Mouse (Mus musculus) CH12.LX (cell line): ENCODE measurements around the gene Pus10. TPM values are rescaled to one million over a fixed set of nuclear protein-coding genes. Genes with fewer than 3 reads are reported as not detected.

Source experiments
- DNase-seq: peaks from one replicate; pipeline ENCODE4 v3.0.0-alpha.2; 2013; ENCODE audit errors: extremely low read depth
- H3K27ac ChIP-seq: 2 replicates; pipeline ENCODE4 v1.5.1; 2012; ENCODE audit warnings: low read depth, mild to moderate bottlenecking, control low read depth, moderate library complexity; ENCODE audit not compliant: insufficient read depth
- H3K27me3 ChIP-seq: replicated peaks from 2 replicates; pipeline ENCODE3; 2012; ENCODE audit warnings: inconsistent platforms
- H3K36me3 ChIP-seq, 2 experiments: replicated peaks in 1 of 2; 2 replicates each; pipeline versions ENCODE3 to v1.6.1; 2012; ENCODE audit warnings: inconsistent platforms in 1 of 2, low read length in 1 of 2, mild to moderate bottlenecking in 1 of 2, mixed read lengths in 1 of 2, moderate library complexity in 1 of 2; ENCODE audit not compliant: control insufficient read depth in 1 of 2, insufficient read depth in 1 of 2
- H3K4me1 ChIP-seq, 2 experiments: 2 replicates each; pipeline ENCODE4 v1.6.1; 2012; ENCODE audit warnings: inconsistent platforms in 1 of 2, moderate library complexity in 1 of 2; ENCODE audit not compliant: insufficient read depth in 2 of 2, control insufficient read depth in 1 of 2
- H3K4me2 ChIP-seq: 2 replicates; pipeline ENCODE4 v1.6.1; 2012; ENCODE audit warnings: low read depth, mild to moderate bottlenecking, control low read depth; ENCODE audit not compliant: poor library complexity, insufficient read depth, severe bottlenecking
- H3K4me3 ChIP-seq, 3 experiments: fragments of 150-350 bp in 1 of 3; sonication (generic) in 1 of 3; replicated peaks in 1 of 3; 2 replicates each; pipeline versions ENCODE3 to v1.5.1; 2011 to 2012; ENCODE audit warnings: low read depth in 2 of 3, low read length in 2 of 3, mild to moderate bottlenecking in 2 of 3, moderate library complexity in 2 of 3, control low read depth in 1 of 3, improper control_type of control experiment in 1 of 3, inconsistent platforms in 1 of 3, mixed read lengths in 1 of 3; ENCODE audit not compliant: poor library complexity in 1 of 3
- H3K79me2 ChIP-seq: replicated peaks from 2 replicates; pipeline ENCODE4 v1.6.1; 2012; ENCODE audit warnings: mild to moderate bottlenecking, moderate library complexity; ENCODE audit not compliant: control insufficient read depth, poor library complexity, insufficient read depth, severe bottlenecking; ENCODE audit errors: extremely low read depth
- H3K9ac ChIP-seq: 2 replicates; pipeline ENCODE4 v1.6.1; 2012; ENCODE audit warnings: low read depth, mild to moderate bottlenecking, control low read depth, moderate library complexity; ENCODE audit not compliant: insufficient read depth
- H3K9me3 ChIP-seq: replicated peaks from 2 replicates; pipeline ENCODE3; 2012; ENCODE audit warnings: low read length, inconsistent platforms, mixed read lengths
- BHLHE40 ChIP-seq: IDR thresholded peaks from 2 replicates; pipeline ENCODE4 v1.6.1; 2011; ENCODE audit warnings: mild to moderate bottlenecking, low read depth, low read length, improper control_type of control experiment
- CHD1 ChIP-seq: IDR thresholded peaks from 2 replicates; pipeline ENCODE4 v1.6.1; 2012; ENCODE audit warnings: low read depth, low read length, improper control_type of control experiment, inconsistent platforms
- CHD2 ChIP-seq: IDR thresholded peaks from 2 replicates; pipeline ENCODE4 v1.6.1; 2011; ENCODE audit warnings: low read length, improper control_type of control experiment
- CTCF ChIP-seq, 2 experiments: IDR thresholded peaks in 1 of 2; conservative IDR thresholded peaks in 1 of 2; 2 replicates each; pipeline ENCODE4 v1.5.1; 2011 to 2012; ENCODE audit warnings: low read depth in 2 of 2, low read length in 2 of 2, improper control_type of control experiment in 1 of 2, inconsistent platforms in 1 of 2, mild to moderate bottlenecking in 1 of 2, moderate library complexity in 1 of 2
- E2F4 ChIP-seq: IDR thresholded peaks from 2 replicates; pipeline ENCODE4 v1.6.1; 2011; ENCODE audit warnings: low read depth, low read length, improper control_type of control experiment; ENCODE audit not compliant: insufficient replicate concordance
- ELF1 ChIP-seq: IDR thresholded peaks from 2 replicates; pipeline ENCODE4 v1.6.1; 2014; ENCODE audit warnings: low read depth, mild to moderate bottlenecking, inconsistent platforms, low read length, improper control_type of control experiment
- EP300 ChIP-seq: IDR thresholded peaks from 2 replicates; pipeline ENCODE4 v1.6.1; 2011; ENCODE audit warnings: low read length, improper control_type of control experiment
- ETS1 ChIP-seq: conservative IDR thresholded peaks from 2 replicates; pipeline ENCODE4 v1.6.1; 2012; ENCODE audit warnings: low read depth, mild to moderate bottlenecking, inconsistent platforms, low read length, improper control_type of control experiment, moderate library complexity
- GABPA ChIP-seq: IDR thresholded peaks from 2 replicates; pipeline ENCODE4 v1.6.1; 2012; ENCODE audit warnings: low read depth, low read length, improper control_type of control experiment, inconsistent platforms; ENCODE audit not compliant: insufficient replicate concordance
- IRF4 ChIP-seq: IDR thresholded peaks from 2 replicates; pipeline ENCODE4 v1.6.1; 2014; ENCODE audit warnings: low read depth, mild to moderate bottlenecking, inconsistent platforms, low read length, improper control_type of control experiment
- JUN ChIP-seq: IDR thresholded peaks from 2 replicates; pipeline ENCODE4 v1.6.1; 2011; ENCODE audit warnings: low read depth, mild to moderate bottlenecking, low read length, improper control_type of control experiment, moderate library complexity; ENCODE audit not compliant: insufficient read depth
- JUND ChIP-seq: conservative IDR thresholded peaks from 2 replicates; pipeline ENCODE4 v1.6.1; 2011; ENCODE audit warnings: low read depth, low read length, improper control_type of control experiment
- MAFK ChIP-seq: IDR thresholded peaks from 2 replicates; pipeline ENCODE4 v1.6.1; 2011; ENCODE audit warnings: low read length, improper control_type of control experiment; ENCODE audit not compliant: insufficient replicate concordance
- MAX ChIP-seq: IDR thresholded peaks from 2 replicates; pipeline ENCODE4 v1.6.1; 2011; ENCODE audit warnings: low read length, improper control_type of control experiment
- MAZ ChIP-seq: IDR thresholded peaks from 2 replicates; pipeline ENCODE4 v1.6.1; 2012; ENCODE audit warnings: low read depth, mild to moderate bottlenecking, inconsistent platforms, low read length, improper control_type of control experiment, moderate library complexity
- MEF2A ChIP-seq: IDR thresholded peaks from 2 replicates; pipeline ENCODE4 v1.6.1; 2014; ENCODE audit warnings: low read depth, mild to moderate bottlenecking, inconsistent platforms, low read length, improper control_type of control experiment, borderline replicate concordance
- MYC ChIP-seq: IDR thresholded peaks from 2 replicates; pipeline ENCODE4 v1.6.1; 2011; ENCODE audit warnings: low read depth, mild to moderate bottlenecking, improper control_type of control experiment, low read length
- NELFE ChIP-seq: IDR thresholded peaks from 2 replicates; pipeline ENCODE4 v1.6.1; 2011; ENCODE audit warnings: low read depth, low read length, improper control_type of control experiment
- POLR2A ChIP-seq: IDR thresholded peaks from 2 replicates; pipeline ENCODE4 v1.6.1; 2011; ENCODE audit warnings: low read depth, mild to moderate bottlenecking, improper control_type of control experiment, low read length
- POLR2AphosphoS2 ChIP-seq: IDR thresholded peaks from 2 replicates; pipeline ENCODE4 v1.6.1; 2011; ENCODE audit warnings: low read depth, low read length, improper control_type of control experiment
- RAD21 ChIP-seq: IDR thresholded peaks from 2 replicates; pipeline ENCODE4 v1.6.1; 2011; ENCODE audit warnings: low read depth, mild to moderate bottlenecking, low read length, improper control_type of control experiment, moderate library complexity
- RCOR1 ChIP-seq: conservative IDR thresholded peaks from 2 replicates; pipeline ENCODE4 v1.6.1; 2012; ENCODE audit warnings: low read depth, mild to moderate bottlenecking, inconsistent platforms, low read length, improper control_type of control experiment
- SIN3A ChIP-seq: IDR thresholded peaks from 2 replicates; pipeline ENCODE4 v1.6.1; 2012; ENCODE audit warnings: low read length, improper control_type of control experiment, inconsistent platforms
- SMC3 ChIP-seq: IDR thresholded peaks from 2 replicates; pipeline ENCODE4 v1.6.1; 2011; ENCODE audit warnings: low read depth, low read length, improper control_type of control experiment
- TCF12 ChIP-seq: IDR thresholded peaks from 2 replicates; pipeline ENCODE4 v1.6.1; 2014; ENCODE audit warnings: low read depth, mild to moderate bottlenecking, inconsistent platforms, low read length, improper control_type of control experiment
- UBTF ChIP-seq: IDR thresholded peaks from 2 replicates; pipeline ENCODE4 v1.6.1; 2012; ENCODE audit warnings: low read depth, mild to moderate bottlenecking, inconsistent platforms, low read length, improper control_type of control experiment, moderate library complexity
- USF1 ChIP-seq: IDR thresholded peaks from 2 replicates; pipeline ENCODE4 v1.6.1; 2014; ENCODE audit warnings: low read depth, mild to moderate bottlenecking, inconsistent platforms, low read length, improper control_type of control experiment
- ZC3H11A ChIP-seq: IDR thresholded peaks from 2 replicates; pipeline ENCODE4 v1.6.1; 2012; ENCODE audit warnings: low read depth, mild to moderate bottlenecking, inconsistent platforms, low read length, improper control_type of control experiment
- ZMIZ1 ChIP-seq: IDR thresholded peaks from 2 replicates; pipeline ENCODE4 v1.6.1; 2012; ENCODE audit warnings: low read depth, mild to moderate bottlenecking, inconsistent platforms, low read length, improper control_type of control experiment
- ZNF384 ChIP-seq: IDR thresholded peaks from 2 replicates; pipeline ENCODE4 v1.6.1; 2012; ENCODE audit warnings: low read depth, low read length, improper control_type of control experiment, inconsistent platforms
- dilution Hi-C: fragments of 300-500 bp; cut with MboI; formaldehyde crosslinking; loops from 2 replicates; pipeline ENCODE4 v1.14.3; 2020; ENCODE audit warnings: low sequenced_read_pairs; ENCODE audit not compliant: extremely low pct_unique_long_range_greater_than_20kb, extremely low pct_ligation_motif_present
- in situ Hi-C: fragments of 300-500 bp; cut with MboI; formaldehyde crosslinking; loops from 3 replicates; pipeline ENCODE4 v1.14.3; 2019; ENCODE audit warnings: low sequenced_read_pairs, low pct_ligation_motif_present, low pct_unique_long_range_greater_than_20kb, mixed read lengths
- polyA plus RNA-seq: library from polyadenylated mRNA; unstranded; fragments of >175 nt; gene quantifications from 2 replicates; pipeline ENCODE4 v1.2.1, GENCODE M21; 2012; ENCODE audit warnings: low read depth; ENCODE audit not compliant: insufficient read length
- total RNA-seq, 2 experiments: library from RNA; depleted of rRNA; stranded (reverse); fragments of 300-350 nt in 1 of 2; fragments of >200 nt in 1 of 2; gene quantifications; 2 replicates each; pipeline ENCODE4 v1.2.3; 2012 to 2014

The Pus10 gene
- total and polyA plus RNA-seq, 3 experiments = 57.6 to 113 (median 92.3) TPM

GRCm38 (mm10) chr11:23753136-23753710 lies 87.7 kb downstream of the Pus10 start:
- peaks cover 71% of the 10 kb centered on the region for H3K79me2 ChIP-seq
- peaks cover 23 to 77% of the 10 kb centered on the region in 2 experiments for H3K4me1 ChIP-seq
- H3K9ac ChIP-seq = peak overlapping the region; percentile 61
- peak overlapping the region; percentile 80 for H3K4me2 ChIP-seq
- in situ Hi-C loops (no loop called here), dilution Hi-C loops (no loop called here)
- TF ChIP-seq CHD2 = peak; percentile 49; the same call in 1 of the 2 replicates
- TF ChIP-seq E2F4 = 0 out of 2 replicates have a peak, but pooled peaks have one; percentile 37
- TF ChIP-seq EP300 = peak; percentile 99
- TF ChIP-seq MAX = 0 out of 2 replicates have a peak, but pooled peaks have one; percentile 52
- peak; percentile 38; the same call in 1 of the 2 replicates for TF ChIP-seq ZNF384
- TF ChIP-seq ETS1 = peak; percentile 80
- TF ChIP-seq GABPA = no peak
- TF ChIP-seq MEF2A = peak; percentile 90
- peak; percentile 72; the same call in 1 of the 2 replicates for TF ChIP-seq TCF12
- TF ChIP-seq RCOR1 = no peak; the same call in 1 of the 2 replicates
- peak; percentile 68 for TF ChIP-seq BHLHE40
- TF ChIP-seq JUND = peak; percentile 91
- TF ChIP-seq MAFK = 0 out of 2 replicates have a peak, but pooled peaks have one; percentile 22
- no peak for TF ChIP-seq CHD1
- TF ChIP-seq POLR2AphosphoS2 = no peak
- no peak for TF ChIP-seq USF1
- TF ChIP-seq IRF4 = peak; percentile 97
- peak; percentile 17; the same call in 1 of the 2 replicates for TF ChIP-seq POLR2A
- peak; percentile 96 for TF ChIP-seq JUN
- peak; percentile 71; the same call in 1 of the 2 replicates for TF ChIP-seq MYC
- H3K9me3 ChIP-seq = no peaks in the 10 kb centered on the region
- H3K27ac ChIP-seq = peak overlapping the region; percentile 77; the same call in 1 of the 2 replicates
- no peaks in the 10 kb centered on the region for H3K27me3 ChIP-seq
- peak; percentile 60 for DNase-seq
- H3K36me3 ChIP-seq = peaks cover 50 to 78% of the 10 kb centered on the region in 2 experiments
- H3K4me3 ChIP-seq = no peak overlapping the region

GRCm38 (mm10) chr11:23754329-23754728 lies 88.9 kb downstream of the Pus10 start:
- H3K79me2 ChIP-seq = peaks cover 76% of the 10 kb centered on the region
- H3K4me1 ChIP-seq = peaks cover 26 to 87% of the 10 kb centered on the region in 2 experiments
- dilution Hi-C loops (no loop called here), in situ Hi-C loops (no loop called here)
- H3K4me2 ChIP-seq = peak overlapping the region; percentile 63
- no peaks in the 10 kb centered on the region for H3K9me3 ChIP-seq
- peak overlapping the region; percentile 95 for H3K27ac ChIP-seq
- no peaks in the 10 kb centered on the region for H3K27me3 ChIP-seq
- H3K4me3 ChIP-seq = no peak overlapping the region
- DNase-seq = peak; percentile 98
- peaks cover 45 to 75% of the 10 kb centered on the region in 2 experiments for H3K36me3 ChIP-seq
- peak overlapping the region; percentile 74; the same call in 1 of the 2 replicates for H3K9ac ChIP-seq
- no peak for TF ChIP-seq CTCF (conservative IDR thresholded peaks at IDR 0.05 in 1 of 2, IDR thresholded peaks at IDR 0.05 in 1 of 2; ENCODE audit: low read depth in 2 of 2, low read length in 2 of 2)
- no peak; the same call in 1 of the 2 replicates for TF ChIP-seq ZMIZ1
- TF ChIP-seq POLR2AphosphoS2 = peak; percentile 82; the same call in 1 of the 2 replicates
- peak; percentile 94 for TF ChIP-seq MYC
- TF ChIP-seq ELF1 = peak; percentile 79
- peak; percentile 83 for TF ChIP-seq MAFK
- TF ChIP-seq EP300 = peak; percentile 100
- peak; percentile 100 for TF ChIP-seq JUN
- peak; percentile 98 for TF ChIP-seq SIN3A
- TF ChIP-seq ZC3H11A = no peak
- TF ChIP-seq CHD2 = peak; percentile 88
- 0 out of 2 replicates have a peak, but pooled peaks have one; percentile 7 for TF ChIP-seq SMC3
- peak; percentile 79; the same call in 1 of the 2 replicates for TF ChIP-seq MAX
- peak; percentile 11 for TF ChIP-seq RAD21
- no peak for TF ChIP-seq UBTF
- peak; percentile 95 for TF ChIP-seq MAZ
- peak; percentile 97 for TF ChIP-seq MEF2A
- TF ChIP-seq NELFE = peak; percentile 37; the same call in 1 of the 2 replicates
